Mouse (Mus musculus) embryo, embryonic 10.5 days (tissue): ENCODE measurements around the gene Stk25.
"Not testable (repeated sequence)": the region's sequence is repeated elsewhere in the genome, so short reads cannot be mapped to it uniquely, and the experiment has no call there.

Source experiments
- DNase-seq: peaks from one replicate; pipeline ENCODE4 v3.0.0-alpha.2; 2015; ENCODE audit warnings: low spot score

The Stk25 gene

DNA sequence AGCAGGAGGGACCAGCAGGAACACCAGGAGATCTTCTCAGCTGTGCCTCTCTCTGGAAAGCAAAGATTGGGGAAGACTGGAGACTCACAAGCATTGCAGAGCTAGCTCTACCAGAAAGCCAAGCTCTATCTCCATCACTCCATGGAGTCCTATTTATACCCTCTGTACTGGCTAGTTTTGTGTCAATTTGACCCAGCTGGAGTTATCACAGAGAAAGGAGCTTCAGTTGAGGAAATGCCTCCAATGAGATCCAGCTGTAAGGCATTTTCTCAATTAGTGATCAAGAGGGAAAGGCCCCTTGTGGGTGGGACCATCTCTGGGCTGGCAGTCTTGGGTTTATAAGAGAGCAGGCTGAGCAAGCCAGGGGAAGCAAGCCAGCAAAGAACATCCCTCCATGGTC lies at the start of gene Stk25:
Stk25 (minus strand) TSS at position 101 of the 400 bp plus-strand sequence.
- not testable (repeated sequence) for DNase-seq

- no peak for DNase-seq
Measured at GRCm38 (mm10) chr1:93705389-93705788, 46.9 kb upstream of the Stk25 start.

DNA sequence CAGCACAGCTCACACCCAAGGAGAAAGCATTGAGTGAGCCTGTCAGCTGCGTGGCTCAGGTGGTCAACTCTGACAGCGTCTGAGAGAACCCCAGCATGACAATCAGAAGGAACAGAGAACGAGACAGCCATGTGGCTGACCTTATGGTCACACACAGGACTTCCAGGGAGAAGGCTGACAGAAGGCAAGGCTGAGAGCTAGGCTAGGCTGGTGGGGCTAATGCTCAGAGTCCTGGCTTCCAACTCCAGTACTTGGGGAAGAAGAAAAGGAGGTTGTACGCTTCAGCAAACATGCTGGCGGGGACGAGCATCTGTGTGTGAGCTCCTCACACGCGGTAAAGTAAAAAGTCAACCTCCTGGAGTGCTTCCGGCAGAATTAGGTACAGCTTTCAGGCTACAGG lies 45.9 kb upstream of the Stk25 start:
- no peak for DNase-seq

DNA sequence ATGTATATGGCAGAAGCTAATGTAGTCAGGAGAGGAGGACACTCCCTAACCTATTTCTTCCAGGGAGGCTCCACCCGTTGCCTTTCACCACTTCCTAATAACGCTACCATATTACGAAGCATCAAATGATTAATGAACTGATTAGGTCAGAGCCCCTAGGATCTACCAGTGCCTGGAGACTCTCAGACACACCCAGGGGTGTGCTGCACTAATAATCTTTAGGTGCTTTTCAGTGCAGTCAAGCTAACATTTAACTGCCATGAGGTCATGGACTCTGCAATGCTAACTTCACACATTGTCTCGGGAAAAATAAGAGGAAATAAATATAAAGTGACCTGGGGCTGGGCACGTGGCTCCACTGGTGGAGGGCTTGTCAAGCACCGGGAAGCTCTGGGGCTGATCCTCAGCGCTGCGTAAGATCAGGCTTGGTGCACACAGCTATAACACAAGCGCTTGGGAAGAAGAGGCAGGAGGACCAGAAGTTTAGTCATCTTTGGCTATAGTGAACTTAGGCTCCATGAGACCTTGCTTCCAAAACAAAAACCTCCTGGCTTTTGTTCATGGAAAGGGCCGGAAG lies 45.1 kb upstream of the Stk25 start:
- no peak for DNase-seq

- no peak for DNase-seq
Measured at GRCm38 (mm10) chr1:93702106-93702505, 43.6 kb upstream of the Stk25 start.

DNA sequence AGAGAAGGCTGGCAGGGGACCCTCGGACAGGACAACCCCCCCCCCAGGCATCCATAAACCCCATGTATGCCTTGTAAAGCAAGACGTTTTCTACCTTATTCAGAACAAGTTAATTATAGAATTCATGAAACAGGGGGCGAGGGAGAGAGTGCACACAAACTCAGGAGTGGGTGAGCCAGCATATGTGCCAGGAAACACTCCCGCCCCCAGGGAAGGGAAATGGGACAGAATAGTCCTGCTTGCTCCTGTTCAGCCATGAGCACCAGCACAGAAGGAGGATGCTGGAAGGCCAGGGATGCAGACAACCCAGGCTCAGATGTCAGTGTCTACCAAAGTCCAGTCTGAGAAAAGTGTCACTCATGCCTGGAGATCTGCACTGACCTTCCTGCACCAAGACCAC lies 40.7 kb upstream of the Stk25 start:
- no peak for DNase-seq

DNA sequence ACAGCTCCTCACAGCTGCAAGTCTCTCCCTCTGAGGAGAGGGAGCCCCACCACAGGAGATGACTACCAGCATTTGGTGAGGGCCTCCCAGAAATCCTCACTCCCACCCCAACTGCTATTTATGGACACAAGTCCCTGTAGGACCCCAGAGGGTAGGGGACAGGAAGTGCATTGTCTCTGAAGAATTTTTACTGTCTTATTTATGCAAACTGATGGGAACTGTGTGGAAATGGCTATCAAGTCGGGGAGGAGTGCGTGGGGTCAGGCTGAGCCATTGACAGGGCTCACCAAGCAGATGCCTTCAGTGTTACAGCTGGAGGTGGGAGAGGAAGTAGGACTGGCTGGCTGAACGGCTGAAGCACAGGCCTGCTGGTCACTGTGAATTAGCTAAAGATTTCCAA lies 38.9 kb upstream of the Stk25 start:
- DNase-seq = no peak

- DNase-seq = no peak
Measured at GRCm38 (mm10) chr1:93694966-93695365, 36.5 kb upstream of the Stk25 start.

- DNase-seq = no peak
Measured at GRCm38 (mm10) chr1:93693943-93694342, 35.5 kb upstream of the Stk25 start.

- no peak for DNase-seq
Measured at GRCm38 (mm10) chr1:93693502-93693901, 35.0 kb upstream of the Stk25 start.

GRCm38 (mm10) chr1:93692773-93693172 lies 34.3 kb upstream of the Stk25 start:
- no peak for DNase-seq

- no peak for DNase-seq
Measured at GRCm38 (mm10) chr1:93691786-93692357, 33.4 kb upstream of the Stk25 start.

DNA sequence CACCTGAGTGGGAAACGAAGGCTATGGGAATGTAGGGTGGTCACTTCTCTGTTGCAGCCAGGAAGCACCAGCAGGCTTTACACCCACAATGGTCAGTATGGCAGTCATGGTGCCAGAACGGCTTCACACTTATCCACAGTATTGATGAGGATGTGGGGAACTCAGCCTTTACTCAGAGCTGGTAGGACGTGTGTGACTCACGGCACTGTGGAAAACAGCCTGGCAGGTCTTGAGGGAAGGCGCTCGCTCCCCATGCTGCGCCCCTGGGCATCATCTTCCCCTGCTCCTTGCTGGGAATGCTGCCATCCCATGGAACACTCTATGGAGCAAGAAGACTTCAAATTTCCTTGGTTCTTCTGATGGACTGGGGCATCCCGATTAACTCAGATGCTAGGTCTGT lies 32.6 kb upstream of the Stk25 start:
- DNase-seq = no peak

DNA sequence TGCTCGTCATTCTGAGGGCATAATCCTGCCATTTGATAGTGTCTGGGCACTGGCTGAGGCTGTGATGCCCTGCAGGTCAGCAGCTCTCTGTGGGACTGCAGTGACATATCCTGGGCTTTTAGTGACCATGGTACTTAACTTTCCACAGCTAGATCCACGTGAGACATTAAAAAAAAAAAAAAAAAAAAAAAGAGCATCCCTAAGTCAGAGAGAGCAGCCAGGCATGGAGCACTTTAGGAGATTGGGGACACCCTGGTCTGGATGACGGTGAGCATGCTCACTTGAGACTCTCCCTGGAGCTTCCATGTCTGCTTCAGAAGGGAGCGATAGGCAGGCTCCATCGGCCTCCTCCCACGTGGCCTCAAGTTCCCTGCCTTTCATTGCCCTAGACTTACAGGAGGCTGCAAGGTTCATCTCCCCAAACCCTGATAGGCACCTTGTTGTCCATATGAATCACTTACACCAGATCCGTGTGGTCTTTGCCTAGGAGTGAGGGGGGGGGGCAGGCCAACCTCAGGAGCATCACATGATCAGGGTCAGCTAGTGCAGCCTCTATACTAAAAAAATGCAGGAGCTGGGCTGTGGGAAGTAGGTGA lies 31.5 kb upstream of the Stk25 start:
- DNase-seq = no peak

- DNase-seq = no peak
Measured at GRCm38 (mm10) chr1:93688154-93688553, 29.7 kb upstream of the Stk25 start.

- DNase-seq = no peak
Measured at GRCm38 (mm10) chr1:93686961-93687320, 28.5 kb upstream of the Stk25 start.

- DNase-seq = peak; percentile 85
Measured at GRCm38 (mm10) chr1:93686245-93686960, 27.9 kb upstream of the Stk25 start.

DNA sequence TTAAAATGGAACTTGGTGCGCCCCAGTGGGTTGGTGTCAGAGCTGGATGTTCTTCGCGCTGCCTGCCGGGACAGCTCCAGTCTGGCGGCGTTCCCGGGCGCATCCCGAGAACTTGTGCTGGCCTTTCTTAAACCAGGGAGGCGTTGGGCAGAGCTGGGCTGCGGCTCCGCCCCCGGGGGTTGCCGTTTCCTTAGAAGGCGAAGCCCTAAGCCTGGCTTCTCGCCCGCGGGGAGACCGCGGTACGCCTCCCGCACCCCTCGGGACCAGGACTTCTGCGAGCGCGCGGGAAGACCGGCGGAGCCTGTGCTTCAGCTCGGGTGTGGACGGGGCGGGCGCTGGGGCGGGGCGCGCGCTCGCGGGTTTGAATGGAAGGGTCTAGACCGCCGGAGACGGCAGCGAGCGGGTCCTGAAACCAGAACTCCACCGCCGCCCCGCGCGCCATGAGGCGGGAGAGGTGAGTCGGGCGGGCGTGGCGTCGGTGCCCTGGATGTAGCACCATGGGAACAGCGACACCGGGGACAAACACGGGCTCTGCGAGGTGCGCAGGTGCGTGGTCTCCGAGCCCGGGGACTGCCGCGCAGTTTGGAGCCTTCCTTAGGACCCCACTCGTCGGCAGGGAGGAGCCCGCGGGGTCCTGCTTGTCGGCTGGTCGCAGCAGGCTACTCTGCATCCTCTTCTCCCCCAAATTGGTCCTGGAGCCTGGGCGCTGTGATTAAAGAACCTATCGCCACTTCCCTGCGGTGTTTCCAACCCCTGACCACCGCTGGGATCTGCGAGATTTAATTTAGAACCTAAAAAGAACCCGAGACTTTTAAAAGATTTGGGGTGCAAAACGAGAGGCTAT lies 27.2 kb upstream of the Stk25 start, which contains the start of gene Bok:
Bok (plus strand) TSS at position 260 of the 844 bp plus-strand sequence.
- DNase-seq = peak; percentile 81

DNA sequence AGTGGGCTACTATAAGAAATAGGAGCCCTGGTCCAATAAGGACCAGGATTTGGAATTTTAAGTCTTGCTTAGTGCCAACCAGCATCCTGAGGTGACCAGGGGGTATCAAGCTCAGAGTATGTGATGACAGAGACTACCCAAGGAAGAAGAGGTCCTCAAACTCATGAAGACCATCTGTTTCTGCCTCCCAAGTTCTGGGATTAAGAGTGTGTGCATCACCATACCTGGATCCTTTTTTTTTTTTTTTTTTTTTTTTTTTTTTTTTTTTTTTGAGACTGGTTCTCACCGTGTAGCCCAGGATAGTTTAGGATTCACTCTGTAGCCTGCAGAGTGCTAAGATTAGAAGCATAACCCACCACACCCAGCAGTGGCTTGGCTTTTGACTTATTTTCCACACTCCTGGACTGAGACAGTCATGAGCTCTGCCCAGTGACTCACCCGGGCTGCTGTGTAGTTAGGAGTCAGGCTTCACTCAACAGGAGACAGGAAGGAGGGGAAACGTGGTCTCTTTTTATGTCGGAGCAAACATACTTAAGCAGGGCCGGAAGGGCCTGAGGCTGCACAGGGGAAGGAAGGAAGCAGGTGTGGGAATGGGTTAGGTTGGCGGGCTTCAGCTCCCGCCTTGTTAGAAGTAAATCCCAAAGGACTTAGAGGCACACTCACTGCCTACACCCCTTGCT lies 21.6 kb upstream of the Stk25 start:
- no peak for DNase-seq

- DNase-seq = no peak
Measured at GRCm38 (mm10) chr1:93678386-93678785, 19.9 kb upstream of the Stk25 start.

DNA sequence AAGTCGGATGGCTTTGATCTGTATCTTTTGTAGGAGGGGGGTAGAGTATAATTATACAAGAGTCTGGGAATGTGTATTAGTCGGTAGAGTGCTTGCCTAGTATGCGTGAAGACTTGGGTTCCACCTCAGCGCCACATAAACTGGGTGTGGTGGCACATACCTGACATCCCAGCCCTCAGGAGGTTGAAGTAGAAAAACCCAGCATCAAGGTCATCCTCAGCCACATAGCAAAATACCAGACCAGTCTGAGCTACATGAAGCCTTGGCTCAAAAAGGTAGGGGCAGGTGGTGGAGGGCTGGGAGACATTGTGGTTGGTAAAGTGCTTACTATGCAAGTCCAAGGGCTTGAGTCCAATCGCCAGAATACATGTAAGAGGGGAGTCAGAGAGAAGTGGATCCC lies 14.2 kb upstream of the Stk25 start:
- DNase-seq = no peak

- no peak for DNase-seq
Measured at GRCm38 (mm10) chr1:93669941-93670340, 11.5 kb upstream of the Stk25 start.
